Mouse (Mus musculus) ES-E14 (cell line): ENCODE results near the gene Pex12.

ENCODE experiments used
- MAFK ChIP-seq: IDR thresholded peaks from 2 replicates; pipeline ENCODE4 v1.6.1; 2014; ENCODE audit warnings: mild to moderate bottlenecking, low read depth, low read length, inconsistent platforms; ENCODE audit not compliant: insufficient read depth
- ZC3H11A ChIP-seq: IDR thresholded peaks from 2 replicates; pipeline ENCODE4 v1.6.1; 2012; ENCODE audit warnings: low read depth, mild to moderate bottlenecking, inconsistent platforms, low read length, borderline replicate concordance
- ZNF384 ChIP-seq: IDR thresholded peaks from 2 replicates; pipeline ENCODE4 v1.6.1; 2012; ENCODE audit warnings: low read depth, low read length, inconsistent platforms

- TF ChIP-seq MAFK (no peak), ZC3H11A (no peak), ZNF384 (no peak)
Observed at GRCm38 (mm10) chr11:83292251-83292587, 10.2 kb downstream of the Pex12 start.
